Mouse (Mus musculus) WW6 (cell line): ENCODE data around the gene Cpz.

Experiments used
- DNase-seq: peaks from one replicate; pipeline ENCODE4 v3.0.0-alpha.2; 2013; ENCODE audit warnings: low read depth, low spot score

Gene Cpz

GRCm38 (mm10) chr5:35525469-35526123, at the start of gene Cpz:
Gene Cpz (minus strand): TSS chr5:35525698.
- peak; percentile 76 for DNase-seq

GRCm38 (mm10) chr5:35574653-35575599, 49.4 kb upstream of the Cpz start, which contains the start of gene Trmt44:
Gene Trmt44 (minus strand): TSS chr5:35575070.
- peak; percentile 49 for DNase-seq

- no peak for DNase-seq
Observed at GRCm38 (mm10) chr5:35571546-35571945, 46.0 kb upstream of the Cpz start.

- DNase-seq = no peak
Observed at GRCm38 (mm10) chr5:35566632-35567031, 41.1 kb upstream of the Cpz start.

- DNase-seq = no peak
Observed at GRCm38 (mm10) chr5:35565217-35565616, 39.7 kb upstream of the Cpz start.

GRCm38 (mm10) chr5:35563449-35563848, 38.0 kb upstream of the Cpz start:
- DNase-seq = peak; percentile 39

GRCm38 (mm10) chr5:35562616-35563015, 37.1 kb upstream of the Cpz start:
- no peak for DNase-seq

GRCm38 (mm10) chr5:35559447-35559846, 33.9 kb upstream of the Cpz start:
- DNase-seq = no peak

GRCm38 (mm10) chr5:35557946-35558621, 32.6 kb upstream of the Cpz start:
- no peak for DNase-seq

- no peak for DNase-seq
Observed at GRCm38 (mm10) chr5:35556393-35556792, 30.9 kb upstream of the Cpz start.

GRCm38 (mm10) chr5:35552838-35553539, 27.5 kb upstream of the Cpz start:
- DNase-seq = no peak

- no peak for DNase-seq
Observed at GRCm38 (mm10) chr5:35551855-35552837, 26.6 kb upstream of the Cpz start.

GRCm38 (mm10) chr5:35546127-35546526, 20.6 kb upstream of the Cpz start:
- DNase-seq = no peak

- no peak for DNase-seq
Observed at GRCm38 (mm10) chr5:35541059-35541790, 15.7 kb upstream of the Cpz start.

GRCm38 (mm10) chr5:35540555-35540954, 15.1 kb upstream of the Cpz start:
- no peak for DNase-seq

- DNase-seq = no peak
Observed at GRCm38 (mm10) chr5:35539576-35539975, 14.1 kb upstream of the Cpz start.

- no peak for DNase-seq
Observed at GRCm38 (mm10) chr5:35538022-35538421, 12.5 kb upstream of the Cpz start.

GRCm38 (mm10) chr5:35537474-35537873, 12.0 kb upstream of the Cpz start:
- no peak for DNase-seq

- DNase-seq = no peak
Observed at GRCm38 (mm10) chr5:35536271-35536670, 10.8 kb upstream of the Cpz start.

GRCm38 (mm10) chr5:35531586-35531985, 6.1 kb upstream of the Cpz start:
- DNase-seq = no peak
